Mouse (Mus musculus): ENCODE results near the gene Rimbp3. TPM values are rescaled to one million over a fixed set of nuclear protein-coding genes. Genes with fewer than 3 reads are reported as not detected.

Rimbp3 gene
- polyA plus RNA-seq, 1 experiment from 2014 or later: 0.44 TPM

DNA sequence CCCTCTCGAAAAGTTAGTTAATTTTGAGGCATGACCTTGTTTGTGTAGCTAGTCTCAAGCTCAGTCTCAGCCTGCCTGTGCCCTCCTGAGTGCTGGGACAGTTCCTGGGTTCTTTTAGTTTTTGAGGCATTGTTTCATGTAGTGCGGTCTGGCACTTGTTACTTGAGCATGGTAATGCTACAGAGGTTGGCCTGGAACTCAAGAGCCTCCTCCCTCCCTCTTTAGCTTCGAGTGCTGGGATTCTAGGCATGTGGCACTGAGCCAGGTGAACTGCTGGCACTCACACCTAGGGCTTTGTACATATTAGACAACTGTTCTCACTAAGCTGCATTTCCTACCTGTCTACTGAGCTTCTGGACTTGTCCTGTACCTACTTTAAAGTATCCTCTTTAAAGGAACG lies 39.3 kb downstream of the Rimbp3 start:
- WGBS: 50% methylated on average over 4 of the region's 4 CpGs
- H3K9me3 ChIP-seq (replicated peaks; ENCODE audit: control insufficient read depth, low read length): no peaks in the 10 kb centered on the region
- H3K9ac ChIP-seq (ENCODE audit: low read length): no peak overlapping the region
- H3K27ac ChIP-seq (ENCODE audit: low read length): no peak overlapping the region
- H3K4me1 ChIP-seq (ENCODE audit: control insufficient read depth, insufficient read depth, low read length): peaks cover 31% of the 10 kb centered on the region
- H3K36me3 ChIP-seq (ENCODE audit: control insufficient read depth, insufficient read depth, low read length): no peaks in the 10 kb centered on the region
- H3K4me2 ChIP-seq (ENCODE audit: low read depth, low read length): no peak overlapping the region
- ATAC-seq (ENCODE audit: insufficient read depth, low FRiP score): peak; percentile 51; the same call in 1 of the 2 replicates
- no peaks in the 10 kb centered on the region for H3K27me3 ChIP-seq (ENCODE audit: control insufficient read depth, insufficient read depth, low read length)
- no peak overlapping the region for H3K4me3 ChIP-seq (replicated peaks; ENCODE audit: low read length)

- H3K9ac ChIP-seq (ENCODE audit: low read length): no peak overlapping the region
- no peak overlapping the region for H3K4me2 ChIP-seq (ENCODE audit: low read depth, low read length)
- peaks cover 43% of the 10 kb centered on the region for H3K4me1 ChIP-seq (ENCODE audit: control insufficient read depth, insufficient read depth, low read length)
Measured at GRCm38 (mm10) chr16:17249135-17249534, 40.7 kb downstream of the Rimbp3 start.

DNA sequence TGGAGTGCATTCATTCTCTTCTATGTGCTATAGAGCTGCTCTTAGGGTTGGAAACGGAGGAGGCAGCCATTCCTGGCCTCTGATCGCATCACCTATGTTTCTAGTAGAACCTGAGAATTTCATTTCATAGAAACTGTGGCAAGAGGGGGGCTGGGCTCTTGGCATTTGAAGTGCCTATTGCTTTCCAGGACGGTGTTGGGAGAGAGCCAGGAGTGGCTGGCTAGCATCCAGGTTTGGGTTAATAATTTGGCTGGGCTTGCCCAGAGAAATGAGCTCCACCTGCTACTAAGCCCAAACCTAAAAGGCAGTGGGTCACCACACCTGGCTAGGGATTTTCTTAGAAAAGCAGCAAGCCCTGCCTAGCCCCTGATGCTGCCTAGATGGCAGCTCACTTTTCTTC lies 43.1 kb downstream of the Rimbp3 start:
- peaks cover 45% of the 10 kb centered on the region for H3K4me1 ChIP-seq (ENCODE audit: control insufficient read depth, insufficient read depth, low read length)
- no peak for ATAC-seq (ENCODE audit: insufficient read depth, low FRiP score)
- H3K9me3 ChIP-seq (replicated peaks; ENCODE audit: control insufficient read depth, low read length): no peaks in the 10 kb centered on the region
- H3K27me3 ChIP-seq (ENCODE audit: control insufficient read depth, insufficient read depth, low read length): no peaks in the 10 kb centered on the region
- H3K9ac ChIP-seq (ENCODE audit: low read length): no peak overlapping the region
- no peak overlapping the region for H3K4me2 ChIP-seq (ENCODE audit: low read depth, low read length)
- no peak overlapping the region for H3K27ac ChIP-seq (ENCODE audit: low read length)
- H3K36me3 ChIP-seq (ENCODE audit: control insufficient read depth, insufficient read depth, low read length): no peaks in the 10 kb centered on the region
- no peak overlapping the region for H3K4me3 ChIP-seq (replicated peaks; ENCODE audit: low read length)
- WGBS: 47% methylated on average over 3 of the region's 3 CpGs

More at GRCm38 (mm10) chr16:17249135-17249534, 40.7 kb downstream of the Rimbp3 start:
- H3K27me3 ChIP-seq (ENCODE audit: control insufficient read depth, insufficient read depth, low read length): no peaks in the 10 kb centered on the region
- H3K9me3 ChIP-seq (replicated peaks; ENCODE audit: control insufficient read depth, low read length): no peaks in the 10 kb centered on the region
- no peak overlapping the region for H3K27ac ChIP-seq (ENCODE audit: low read length)
- 47% methylated on average over 6 of the region's 6 CpGs for WGBS
- no peak for ATAC-seq (ENCODE audit: insufficient read depth, low FRiP score)
- H3K36me3 ChIP-seq (ENCODE audit: control insufficient read depth, insufficient read depth, low read length): no peaks in the 10 kb centered on the region
- no peak overlapping the region for H3K4me3 ChIP-seq (replicated peaks; ENCODE audit: low read length)

GRCm38 (mm10) chr16:17252086-17252726 lies 43.8 kb downstream of the Rimbp3 start:
- Histone ChIP-seq H3K36me3 (ENCODE audit: control insufficient read depth, insufficient read depth, low read length) (no peaks in the 10 kb centered on the region), H3K27me3 (ENCODE audit: control insufficient read depth, insufficient read depth, low read length) (no peaks in the 10 kb centered on the region), H3K4me3 (replicated peaks; ENCODE audit: low read length) (no peak overlapping the region), H3K4me1 (ENCODE audit: control insufficient read depth, insufficient read depth, low read length) (peaks cover 44% of the 10 kb centered on the region), H3K9me3 (replicated peaks; ENCODE audit: control insufficient read depth, low read length) (no peaks in the 10 kb centered on the region), H3K4me2 (ENCODE audit: low read depth, low read length) (no peak overlapping the region), H3K9ac (ENCODE audit: low read length) (no peak overlapping the region), H3K27ac (ENCODE audit: low read length) (no peak overlapping the region)
- 69% methylated on average over 3 of the region's 3 CpGs for WGBS
- ATAC-seq (ENCODE audit: insufficient read depth, low FRiP score): peak; percentile 35; the same call in 1 of the 2 replicates

GRCm38 (mm10) chr16:17252841-17253240 lies 44.4 kb downstream of the Rimbp3 start:
- no peak for ATAC-seq (ENCODE audit: insufficient read depth, low FRiP score)
- H3K36me3 ChIP-seq (ENCODE audit: control insufficient read depth, insufficient read depth, low read length): peaks cover 5% of the 10 kb centered on the region
- H3K4me1 ChIP-seq (ENCODE audit: control insufficient read depth, insufficient read depth, low read length): peaks cover 38% of the 10 kb centered on the region
- no peak overlapping the region for H3K4me3 ChIP-seq (replicated peaks; ENCODE audit: low read length)
- no peaks in the 10 kb centered on the region for H3K9me3 ChIP-seq (replicated peaks; ENCODE audit: control insufficient read depth, low read length)
- 58% methylated on average over 7 of the region's 7 CpGs for WGBS
- H3K9ac ChIP-seq (ENCODE audit: low read length): no peak overlapping the region
- no peaks in the 10 kb centered on the region for H3K27me3 ChIP-seq (ENCODE audit: control insufficient read depth, insufficient read depth, low read length)
- no peak overlapping the region for H3K27ac ChIP-seq (ENCODE audit: low read length)
- no peak overlapping the region for H3K4me2 ChIP-seq (ENCODE audit: low read depth, low read length)

- Histone ChIP-seq H3K4me3 (replicated peaks; ENCODE audit: low read length) (no peak overlapping the region), H3K4me2 (ENCODE audit: low read depth, low read length) (no peak overlapping the region), H3K4me1 (ENCODE audit: control insufficient read depth, insufficient read depth, low read length) (peaks cover 31% of the 10 kb centered on the region), H3K9ac (ENCODE audit: low read length) (no peak overlapping the region), H3K27ac (ENCODE audit: low read length) (no peak overlapping the region), H3K36me3 (ENCODE audit: control insufficient read depth, insufficient read depth, low read length) (peaks cover 7% of the 10 kb centered on the region), H3K9me3 (replicated peaks; ENCODE audit: control insufficient read depth, low read length) (no peaks in the 10 kb centered on the region), H3K27me3 (ENCODE audit: control insufficient read depth, insufficient read depth, low read length) (no peaks in the 10 kb centered on the region)
- 36% methylated on average over 4 of the region's 4 CpGs for WGBS
- ATAC-seq (ENCODE audit: insufficient read depth, low FRiP score): no peak
Measured at GRCm38 (mm10) chr16:17254005-17254597, 45.7 kb downstream of the Rimbp3 start.

DNA sequence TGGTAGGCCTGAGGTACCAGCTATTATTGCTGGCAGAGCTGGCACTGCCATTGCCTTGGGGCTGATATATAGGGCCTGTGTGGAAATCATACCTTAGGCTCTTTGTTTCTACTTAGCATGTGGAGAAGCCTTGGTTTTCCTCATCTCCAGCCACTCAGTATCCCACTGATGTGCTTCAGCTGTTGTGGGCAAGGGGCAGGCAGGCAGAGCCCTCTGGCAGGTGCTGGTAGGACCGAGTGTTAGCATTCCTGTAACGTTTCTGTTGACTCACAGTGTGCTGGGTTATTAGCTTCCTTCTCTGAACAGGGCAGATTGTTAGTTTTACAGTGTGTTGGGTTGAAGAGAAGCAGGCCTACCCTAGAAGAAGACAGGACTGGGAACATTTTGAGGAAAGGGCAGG lies 46.9 kb downstream of the Rimbp3 start:
- Histone ChIP-seq H3K36me3 (ENCODE audit: control insufficient read depth, insufficient read depth, low read length) (peaks cover 7% of the 10 kb centered on the region), H3K9me3 (replicated peaks; ENCODE audit: control insufficient read depth, low read length) (no peaks in the 10 kb centered on the region), H3K27ac (ENCODE audit: low read length) (no peak overlapping the region), H3K27me3 (ENCODE audit: control insufficient read depth, insufficient read depth, low read length) (no peaks in the 10 kb centered on the region), H3K4me1 (ENCODE audit: control insufficient read depth, insufficient read depth, low read length) (peaks cover 29% of the 10 kb centered on the region), H3K9ac (ENCODE audit: low read length) (no peak overlapping the region), H3K4me3 (replicated peaks; ENCODE audit: low read length) (no peak overlapping the region), H3K4me2 (ENCODE audit: low read depth, low read length) (no peak overlapping the region)
- 59% methylated on average over 2 of the region's 2 CpGs for WGBS
- no peak for ATAC-seq (ENCODE audit: insufficient read depth, low FRiP score)

- H3K9ac ChIP-seq (ENCODE audit: low read length): no peak overlapping the region
- no peak overlapping the region for H3K4me2 ChIP-seq (ENCODE audit: low read depth, low read length)
- H3K9me3 ChIP-seq (replicated peaks; ENCODE audit: control insufficient read depth, low read length): no peaks in the 10 kb centered on the region
- WGBS: 92% methylated on average over 9 of the region's 9 CpGs
- H3K27me3 ChIP-seq (ENCODE audit: control insufficient read depth, insufficient read depth, low read length): no peaks in the 10 kb centered on the region
- H3K27ac ChIP-seq (ENCODE audit: low read length): no peak overlapping the region
- H3K4me1 ChIP-seq (ENCODE audit: control insufficient read depth, insufficient read depth, low read length): peaks cover 18% of the 10 kb centered on the region
- ATAC-seq (ENCODE audit: insufficient read depth, low FRiP score): no peak
- no peak overlapping the region for H3K4me3 ChIP-seq (replicated peaks; ENCODE audit: low read length)
- peaks cover 7% of the 10 kb centered on the region for H3K36me3 ChIP-seq (ENCODE audit: control insufficient read depth, insufficient read depth, low read length)
Measured at GRCm38 (mm10) chr16:17257359-17257821, 49.0 kb downstream of the Rimbp3 start.

GRCm38 (mm10) chr16:17258917-17259316 lies 50.5 kb downstream of the Rimbp3 start:
- Histone ChIP-seq H3K27ac (ENCODE audit: low read length) (no peak overlapping the region), H3K9ac (ENCODE audit: low read length) (no peak overlapping the region), H3K4me3 (replicated peaks; ENCODE audit: low read length) (no peak overlapping the region), H3K27me3 (ENCODE audit: control insufficient read depth, insufficient read depth, low read length) (no peaks in the 10 kb centered on the region), H3K9me3 (replicated peaks; ENCODE audit: control insufficient read depth, low read length) (no peaks in the 10 kb centered on the region), H3K4me2 (ENCODE audit: low read depth, low read length) (no peak overlapping the region), H3K36me3 (ENCODE audit: control insufficient read depth, insufficient read depth, low read length) (peaks cover 7% of the 10 kb centered on the region), H3K4me1 (ENCODE audit: control insufficient read depth, insufficient read depth, low read length) (peaks cover 4% of the 10 kb centered on the region; the same call in 1 of the 2 replicates)
- WGBS: 94% methylated on average over 12 of the region's 12 CpGs
- no peak for ATAC-seq (ENCODE audit: insufficient read depth, low FRiP score)

All from stomach, embryonic 16.5 days (tissue).